18 mouse cellular contexts compared by ENCODE assay signal in genomic region chr3:90111706-90112105, GRCm38 (mm10). TPM values are rescaled to one million over a fixed set of nuclear protein-coding genes. Genes with fewer than 3 reads are reported as not detected.
DNase-seq lines count a peak whose midpoint lies in the region; ATAC-seq and TF ChIP-seq lines count a peak whose summit lies in the region.
"Had no signal": no experiment of that assay in that cellular context is flagged by ENCODE, and none has a peak within 500 bp of the region (broad histone marks: within the 10 kb centered on the region; RNA-seq: fewer than 3 reads in every experiment).

No protein-coding gene starts in this region.

- H3K4me1 ChIP-seq in heart, embryonic 14.5 days (ENCODE audit: control insufficient read depth in 2 of 2, insufficient read depth in 2 of 2, low read length in 2 of 2): no peaks in the 10 kb centered on the region
- H3K4me1 ChIP-seq: embryonic facial prominence, embryonic 12.5 days; intestine, embryonic 15.5 days; limb, embryonic 15.5 days had no signal

- H3K27me3 ChIP-seq in heart, embryonic 14.5 days (ENCODE audit: control insufficient read depth, insufficient read depth, low read length): no peaks in the 10 kb centered on the region
- H3K27me3 ChIP-seq: embryonic facial prominence, embryonic 12.5 days; intestine, embryonic 15.5 days; limb, embryonic 15.5 days had no signal

- H3K9me3 ChIP-seq in heart, embryonic 14.5 days (ENCODE audit: control insufficient read depth, low read length): no peaks in the 10 kb centered on the region
- H3K9me3 ChIP-seq: embryonic facial prominence, embryonic 12.5 days; intestine, embryonic 15.5 days; limb, embryonic 15.5 days had no signal

- no peak for TF ChIP-seq CTCF in layer of hippocampus, adult 2 months (conservative IDR thresholded peaks at IDR 0.05)

- no peak for ATAC-seq in heart, embryonic 14.5 days (ENCODE audit: insufficient number of reproducible peaks, insufficient read depth, low FRiP score, low read depth)
- ATAC-seq: intestine, embryonic 15.5 days had no signal

- no peaks in the 10 kb centered on the region for H3K36me3 ChIP-seq in heart, embryonic 14.5 days (ENCODE audit: control insufficient read depth, insufficient read depth, low read length)
- H3K36me3 ChIP-seq: embryonic facial prominence, embryonic 12.5 days; intestine, embryonic 15.5 days; limb, embryonic 15.5 days had no signal

- peak overlapping the region in 1 of 2 experiments; percentile 55; a peak in 3 of 4 replicates for H3K27ac ChIP-seq in heart, embryonic 14.5 days (replicated peaks in 1 of 2; ENCODE audit: control insufficient read depth in 1 of 2, insufficient read depth in 1 of 2, low read depth in 2 of 2, low read length in 2 of 2)
- H3K27ac ChIP-seq in layer of hippocampus, adult 2 months: no peak overlapping the region
- H3K27ac ChIP-seq: embryonic facial prominence, embryonic 12.5 days; intestine, embryonic 15.5 days; limb, embryonic 15.5 days had no signal

- H3K4me2 ChIP-seq in heart, embryonic 14.5 days (ENCODE audit: low read length): peak overlapping the region; percentile 16; the same call in 1 of the 2 replicates
- H3K4me2 ChIP-seq: embryonic facial prominence, embryonic 12.5 days; intestine, embryonic 15.5 days; limb, embryonic 15.5 days had no signal

- no peak overlapping the region for H3K9ac ChIP-seq in heart, embryonic 14.5 days (ENCODE audit: low read length)
- H3K9ac ChIP-seq: embryonic facial prominence, embryonic 12.5 days; intestine, embryonic 15.5 days; limb, embryonic 15.5 days had no signal

- no peak for DNase-seq in heart, adult 11 months
- peak; percentile 52 to 55 for DNase-seq in spleen, postnatal 36 days (ENCODE audit: low spot score in 2 of 2)
- no peak for DNase-seq in spleen, adult 18-20 months
- DNase-seq in brain, adult 2 months (ENCODE audit: low read depth, low spot score): peak; percentile 56
- peak; percentile 72 for DNase-seq in telencephalon, adult 2 months (ENCODE audit: low read depth, low spot score)
- no peak for DNase-seq in layer of hippocampus, adult 2 months (ENCODE audit: low spot score in 2 of 2)
- no peak for DNase-seq in layer of hippocampus, adult 9-10 months (ENCODE audit: low spot score)
- DNase-seq: adrenal gland, postnatal 14 days; cerebellum, adult 18-20 months; cerebellum, postnatal 36 days; gastrocnemius, postnatal 25 days; lung, postnatal 10 days; thymus, postnatal 4 days had no signal

- no peak overlapping the region for H3K4me3 ChIP-seq in heart, embryonic 14.5 days (ENCODE audit: control insufficient read depth in 1 of 2, insufficient read depth in 1 of 2, low read depth in 1 of 2, low read length in 2 of 2)
- no peak overlapping the region for H3K4me3 ChIP-seq in layer of hippocampus, adult 2 months
- H3K4me3 ChIP-seq: embryonic facial prominence, embryonic 12.5 days; intestine, embryonic 15.5 days; limb, embryonic 15.5 days had no signal

- 19% methylated on average over 2 of the region's 2 CpGs for WGBS in heart, embryonic 14.5 days

RNA-seq across cellular contexts. Expression of gene Nup210l, which starts 7.8 kb away (rescaled TPM):
- 0.24 and 0.43 TPM in 2 replicates for polyA plus RNA-seq in heart, embryonic 14.5 days (2014; fragmentation: Nextera tagmentation; extraction: Ambion mirVana)
- under 1 TPM; 0.25 to 0.33 TPM for total RNA-seq in layer of hippocampus, adult 2 months (2021)
- total RNA-seq: megakaryocyte-erythroid progenitor cell, adult 5-6 weeks had no signal

RNA-seq across cellular contexts. Expression of gene Tpm3, which starts 39.3 kb away (rescaled TPM):
- polyA plus RNA-seq in heart, embryonic 14.5 days (2014; fragmentation: Nextera tagmentation; extraction: Ambion mirVana): 236 and 242 TPM in 2 replicates
- total RNA-seq in layer of hippocampus, adult 2 months (2021): 100 to 1,000 TPM; 177 to 183 TPM

RNA-seq across cellular contexts. Expression of gene Ubap2l, which starts 59.3 kb away (rescaled TPM):
- polyA plus RNA-seq in heart, embryonic 14.5 days (2014; fragmentation: Nextera tagmentation; extraction: Ambion mirVana): 154 and 173 TPM in 2 replicates
- total RNA-seq in layer of hippocampus, adult 2 months (2021): 100 to 1,000 TPM; 173 to 179 TPM

Comparison
In these comparisons a context has a peak if more than half of its experiments do, and no peak if none do; other contexts are left out.
1. DNase-seq: peak in spleen, postnatal 36 days (2 of 2), brain, adult 2 months (single experiment) and telencephalon, adult 2 months (single experiment); none in heart, adult 11 months (single experiment), spleen, adult 18-20 months (0 of 2), layer of hippocampus, adult 2 months (0 of 2) and layer of hippocampus, adult 9-10 months (single experiment).